Mouse (Mus musculus): Measurements from ENCODE around the gene Tmem160.

- TF ChIP-seq CTCF (IDR thresholded peaks at IDR 0.05; ENCODE audit: control insufficient read depth, insufficient read depth, insufficient read length), result no peak
- TF ChIP-seq MYOD1 (IDR thresholded peaks at IDR 0.05; ENCODE audit: control insufficient read depth, insufficient read length, low read depth), result no peak
- no peak for TF ChIP-seq USF1 (IDR thresholded peaks at IDR 0.05; ENCODE audit: low read depth)
These were observed 49.3 kb upstream of the Tmem160 start for GRCm38 (mm10) chr7:16402968-16403948.
